Mouse (Mus musculus): ENCODE measurements at regions not wholly inside any gene's neighbourhood (a gene's known extent, or its start where the extent isn't known, plus 50 kb on each side); places are given as distances from the start of the nearest gene placed in this dataset.

- DNase-seq (ENCODE audit: low read depth): no peak
- TF ChIP-seq POLR2A (IDR thresholded peaks at IDR 0.05; ENCODE audit: borderline replicate concordance, extremely low read depth, insufficient read depth, insufficient read length, poor library complexity, severe bottlenecking) (no peak), CTCF (IDR thresholded peaks at IDR 0.05; ENCODE audit: borderline replicate concordance, extremely low read depth, insufficient read depth, insufficient read length) (no peak)
Observed at GRCm38 (mm10) chr17:16158119-16158518, 327.3 kb upstream of the Rgmb start.

DNA sequence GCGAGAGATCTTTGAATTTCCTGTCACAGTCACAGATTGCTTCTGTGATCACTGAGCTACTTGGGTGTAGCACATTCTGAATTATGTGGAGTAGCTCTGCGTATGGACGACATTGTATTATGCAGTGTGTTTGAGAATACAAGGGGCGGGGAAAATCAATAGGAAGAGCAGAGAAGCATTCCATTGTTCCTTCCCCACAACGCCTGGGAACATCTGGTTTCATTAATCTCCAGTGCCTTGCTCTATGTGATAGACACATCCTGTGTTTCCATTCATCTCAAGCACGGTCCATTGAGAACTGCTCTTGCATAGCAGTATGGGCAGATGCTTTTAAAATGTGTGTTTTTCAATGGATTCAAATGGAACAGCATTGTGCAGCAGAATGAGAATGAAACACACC is 326.9 kb upstream of the Rgmb start:
- TF ChIP-seq CTCF (IDR thresholded peaks at IDR 0.05; ENCODE audit: borderline replicate concordance, extremely low read depth, insufficient read depth, insufficient read length) (no peak), POLR2A (IDR thresholded peaks at IDR 0.05; ENCODE audit: borderline replicate concordance, extremely low read depth, insufficient read depth, insufficient read length, poor library complexity, severe bottlenecking) (no peak)
- peak; percentile 42 for DNase-seq (ENCODE audit: low read depth)

DNA sequence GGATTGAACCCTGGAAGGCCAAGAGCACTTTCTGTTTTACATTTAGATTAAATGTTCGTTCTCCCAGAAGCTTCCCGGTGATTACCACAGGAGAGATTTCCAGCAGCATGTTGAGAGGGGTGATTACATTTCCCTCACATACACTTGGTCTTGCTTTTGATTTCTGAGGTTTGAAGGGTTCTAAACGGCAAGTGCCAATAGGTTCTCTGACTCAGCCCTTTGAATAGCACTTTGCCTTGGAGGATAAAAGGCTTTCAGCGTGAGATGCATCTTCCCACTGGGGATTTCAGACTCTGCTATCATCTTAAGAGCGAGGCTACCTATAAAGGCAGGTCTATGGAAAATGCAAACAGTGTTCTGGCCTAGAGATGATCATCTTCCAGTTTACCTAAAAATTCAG is 326.3 kb upstream of the Rgmb start:
- DNase-seq (ENCODE audit: low read depth): peak; percentile 63
- no peak for TF ChIP-seq CTCF (IDR thresholded peaks at IDR 0.05; ENCODE audit: borderline replicate concordance, extremely low read depth, insufficient read depth, insufficient read length)
- no peak for TF ChIP-seq POLR2A (IDR thresholded peaks at IDR 0.05; ENCODE audit: borderline replicate concordance, extremely low read depth, insufficient read depth, insufficient read length, poor library complexity, severe bottlenecking)

DNA sequence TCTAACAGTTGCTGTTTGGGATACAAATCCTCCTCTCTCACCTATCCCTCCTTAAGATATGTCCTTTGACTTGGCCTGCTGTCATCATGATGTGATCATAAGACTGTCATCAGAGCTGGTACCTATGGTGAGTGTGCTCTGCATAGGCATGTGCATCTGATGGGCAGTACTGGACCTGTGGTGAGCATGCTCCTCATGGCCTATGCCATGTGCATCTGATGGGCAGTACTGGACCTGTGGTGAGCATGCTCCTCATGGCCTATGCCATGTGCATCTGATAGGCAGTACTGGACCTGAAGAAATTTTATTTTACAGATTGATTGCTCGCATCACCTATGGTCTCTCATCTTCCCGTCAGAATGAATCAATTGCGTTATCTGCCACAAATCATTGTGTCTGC is 325.8 kb upstream of the Rgmb start:
- TF ChIP-seq POLR2A (IDR thresholded peaks at IDR 0.05; ENCODE audit: borderline replicate concordance, extremely low read depth, insufficient read depth, insufficient read length, poor library complexity, severe bottlenecking) (no peak), CTCF (IDR thresholded peaks at IDR 0.05; ENCODE audit: borderline replicate concordance, extremely low read depth, insufficient read depth, insufficient read length) (no peak)
- DNase-seq (ENCODE audit: low read depth): no peak

DNA sequence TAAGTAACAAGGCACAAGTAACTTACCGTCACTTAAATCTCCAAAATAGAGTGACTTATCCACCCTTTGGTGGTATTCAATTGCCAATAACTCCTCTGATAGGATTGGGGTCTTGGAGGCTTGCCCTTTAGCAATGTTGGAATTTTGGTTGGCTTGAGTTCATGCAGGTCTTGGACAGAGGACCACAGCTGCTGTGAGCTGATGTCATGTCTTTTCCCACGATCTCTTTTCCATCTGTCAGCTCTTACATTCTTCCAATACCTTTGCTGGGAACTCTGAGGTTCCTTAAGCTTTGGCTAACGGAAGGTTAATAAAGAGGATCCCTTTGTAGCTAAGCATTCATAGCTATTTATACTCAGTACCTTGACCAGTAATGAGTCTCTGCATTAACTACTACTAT is 324.7 kb upstream of the Rgmb start:
- TF ChIP-seq POLR2A (IDR thresholded peaks at IDR 0.05; ENCODE audit: borderline replicate concordance, extremely low read depth, insufficient read depth, insufficient read length, poor library complexity, severe bottlenecking): no peak
- no peak for TF ChIP-seq CTCF (IDR thresholded peaks at IDR 0.05; ENCODE audit: borderline replicate concordance, extremely low read depth, insufficient read depth, insufficient read length)
- no peak for DNase-seq (ENCODE audit: low read depth)

All from brain, embryonic 14.5 days (tissue).